Mouse (Mus musculus): ENCODE results near the gene Vcan.
"Not testable (repeated sequence)": the region's sequence is repeated elsewhere in the genome, so short reads cannot be mapped to it uniquely, and the experiment has no call there.

Gene Vcan

DNA sequence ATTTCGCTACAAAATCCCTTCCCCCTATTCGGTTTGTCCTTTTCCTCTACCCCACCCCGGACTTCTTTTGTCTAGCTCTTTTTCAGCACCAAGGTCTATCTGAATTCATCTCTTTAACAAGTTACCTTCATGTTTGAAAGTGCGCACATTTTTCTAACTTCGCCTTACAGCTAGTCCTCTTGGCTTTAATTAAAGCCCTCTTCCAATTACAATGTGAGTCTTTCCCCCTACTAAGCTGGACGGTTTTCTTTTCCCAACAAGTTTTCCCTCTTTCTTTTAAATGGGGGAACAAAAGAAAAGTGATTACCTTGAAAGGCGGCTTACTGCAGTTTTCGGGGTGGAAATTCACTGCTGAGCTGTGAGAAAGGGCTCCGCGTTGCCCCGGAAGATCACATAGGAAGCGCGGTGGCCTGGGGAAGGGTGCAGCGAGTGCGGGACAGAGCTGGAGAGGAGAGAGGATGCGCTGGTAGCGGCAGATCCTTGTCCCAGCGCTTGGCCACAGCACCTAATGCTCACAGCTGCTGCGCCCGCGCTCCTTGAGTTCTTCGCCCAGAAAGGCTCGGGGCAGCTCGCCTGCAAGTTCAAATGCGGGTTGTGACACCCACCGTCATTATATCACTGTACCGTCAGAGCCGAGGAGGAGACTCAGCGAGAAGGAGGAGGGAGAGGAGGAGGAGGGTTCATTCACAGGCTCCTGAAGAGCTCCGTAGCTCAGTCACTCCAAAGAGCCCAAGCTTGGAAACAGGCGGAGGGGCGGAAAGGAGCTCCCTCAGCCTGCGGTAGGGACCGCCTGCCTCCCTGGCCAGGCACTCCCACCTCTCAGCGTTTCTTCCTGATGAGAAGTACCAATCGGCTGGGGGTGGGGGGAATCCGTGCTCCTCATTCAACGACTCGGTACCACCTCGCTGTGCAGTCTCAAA, at the start of gene Vcan:
TSS of gene Vcan (minus strand) at position 744 of the 920 bp plus-strand sequence.
- no peak for DNase-seq (ENCODE audit: low spot score)

- no peak for DNase-seq (ENCODE audit: low spot score)
Measured at GRCm38 (mm10) chr13:89791475-89791874, 49.2 kb upstream of the Vcan start.

- DNase-seq (ENCODE audit: low spot score), result no peak
Measured at GRCm38 (mm10) chr13:89782886-89783285, 40.6 kb upstream of the Vcan start.

DNA sequence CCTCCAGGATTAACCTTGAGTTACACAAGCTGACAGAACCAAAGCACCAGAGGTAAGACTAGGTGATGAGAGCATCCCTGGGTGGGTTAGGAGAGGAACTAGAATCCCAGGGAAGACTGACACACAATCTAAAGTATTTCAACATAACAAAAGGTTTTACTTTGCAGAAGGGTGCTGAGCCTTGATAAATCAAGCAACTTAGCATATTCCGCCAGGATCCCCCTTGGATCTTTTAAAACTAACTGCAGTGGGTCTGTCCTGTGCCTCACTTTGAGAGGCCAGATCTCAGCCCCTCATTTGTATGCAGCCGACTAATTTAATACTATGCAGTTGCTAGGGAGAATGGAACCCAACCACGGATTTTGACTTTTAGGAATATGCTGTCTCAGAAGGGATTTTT, 38.0 kb upstream of the Vcan start:
- DNase-seq (ENCODE audit: low spot score), result no peak

GRCm38 (mm10) chr13:89779208-89779911, 37.1 kb upstream of the Vcan start:
- DNase-seq (ENCODE audit: low spot score), result peak; percentile 3

DNA sequence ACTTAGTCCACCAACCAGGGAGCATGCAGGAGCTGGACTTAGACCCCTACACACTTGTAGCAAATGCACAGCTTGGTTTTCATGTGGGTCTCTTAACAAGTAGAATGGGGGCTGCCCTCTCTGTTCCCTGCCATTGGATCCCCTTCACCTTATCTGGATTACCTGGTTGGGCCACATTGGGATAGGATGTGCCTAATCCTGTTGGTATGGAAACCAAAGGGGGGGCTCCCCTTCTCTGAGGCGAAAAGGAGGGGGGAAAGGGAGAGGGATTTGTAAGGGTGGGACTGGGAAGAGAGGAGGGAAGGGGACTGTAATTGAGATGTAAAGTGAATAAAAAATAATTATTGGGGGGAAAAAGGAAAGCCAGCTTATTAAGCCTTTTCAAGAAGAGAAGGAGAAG, 35.5 kb upstream of the Vcan start:
- no peak for DNase-seq (ENCODE audit: low spot score)

- DNase-seq (ENCODE audit: low spot score), result no peak
Measured at GRCm38 (mm10) chr13:89777146-89777545, 34.8 kb upstream of the Vcan start.

- no peak for DNase-seq (ENCODE audit: low spot score)
Measured at GRCm38 (mm10) chr13:89766551-89766950, 24.2 kb upstream of the Vcan start.

GRCm38 (mm10) chr13:89765966-89766365, 23.7 kb upstream of the Vcan start:
- DNase-seq (ENCODE audit: low spot score), result no peak

- no peak for DNase-seq (ENCODE audit: low spot score)
Measured at GRCm38 (mm10) chr13:89762339-89762738, 20.0 kb upstream of the Vcan start.

- DNase-seq (ENCODE audit: low spot score), result no peak
Measured at GRCm38 (mm10) chr13:89756347-89756746, 14.0 kb upstream of the Vcan start.

GRCm38 (mm10) chr13:89750562-89750961, 8.3 kb upstream of the Vcan start:
- not testable (repeated sequence) for DNase-seq (ENCODE audit: low spot score)

GRCm38 (mm10) chr13:89743201-89743600, 892 bp upstream of the Vcan start:
- no peak for DNase-seq (ENCODE audit: low spot score)

DNA sequence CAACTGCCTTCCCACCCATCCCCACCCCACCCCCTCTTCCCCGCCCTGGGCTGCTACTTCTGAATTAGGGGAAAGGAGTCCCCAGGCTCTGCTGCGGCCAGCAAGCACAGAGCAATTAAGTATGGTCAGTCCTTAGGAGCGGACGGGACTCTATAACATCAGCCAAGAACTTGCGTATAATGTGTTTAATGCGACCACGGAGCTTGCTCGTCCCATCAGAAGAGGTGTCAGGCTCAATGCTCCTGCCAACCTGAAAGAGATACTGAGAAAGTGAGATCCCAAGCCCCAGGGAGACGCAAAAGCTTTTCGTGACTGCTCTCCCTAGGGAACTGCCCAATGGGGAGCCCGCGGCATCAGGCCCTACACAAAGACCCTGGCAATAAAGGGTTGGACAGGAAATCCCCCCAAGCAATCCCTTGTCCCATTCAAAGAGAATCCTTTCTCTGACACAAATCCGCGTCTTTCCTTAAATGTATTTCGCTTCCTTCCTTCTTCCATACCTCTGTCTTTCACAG, 434 bp upstream of the Vcan start:
- no peak for DNase-seq (ENCODE audit: low spot score)

DNA sequence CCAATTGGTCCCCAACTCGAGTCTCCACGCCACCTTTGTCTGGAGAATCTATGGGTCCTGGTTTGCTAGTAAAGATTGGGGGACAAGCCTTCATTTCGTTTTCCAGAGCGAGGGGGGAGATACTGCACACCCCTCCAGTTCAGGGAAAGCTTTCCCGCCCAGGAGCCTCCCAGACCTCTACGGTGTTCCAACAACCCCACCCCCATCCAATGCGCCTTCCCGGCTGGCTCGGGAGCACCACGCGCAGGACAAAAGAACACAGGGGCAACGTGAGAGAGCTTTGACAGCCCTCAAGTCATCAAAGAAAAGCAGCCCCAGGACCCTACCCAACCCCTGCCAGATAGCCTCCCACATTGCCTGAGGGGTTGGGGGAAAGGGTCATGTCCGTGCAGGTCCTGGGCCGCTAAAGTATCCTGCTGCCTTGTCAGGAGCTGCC, 1.2 kb downstream of the Vcan start:
- no peak for DNase-seq (ENCODE audit: low spot score)

- peak; percentile 54 for DNase-seq (ENCODE audit: low spot score)
Measured at GRCm38 (mm10) chr13:89740243-89741115, 1.8 kb downstream of the Vcan start.

- no peak for DNase-seq (ENCODE audit: low spot score)
Measured at GRCm38 (mm10) chr13:89739696-89740242, 2.5 kb downstream of the Vcan start.

GRCm38 (mm10) chr13:89738776-89739695, 3.3 kb downstream of the Vcan start:
- DNase-seq (ENCODE audit: low spot score), result peak; percentile 22

DNA sequence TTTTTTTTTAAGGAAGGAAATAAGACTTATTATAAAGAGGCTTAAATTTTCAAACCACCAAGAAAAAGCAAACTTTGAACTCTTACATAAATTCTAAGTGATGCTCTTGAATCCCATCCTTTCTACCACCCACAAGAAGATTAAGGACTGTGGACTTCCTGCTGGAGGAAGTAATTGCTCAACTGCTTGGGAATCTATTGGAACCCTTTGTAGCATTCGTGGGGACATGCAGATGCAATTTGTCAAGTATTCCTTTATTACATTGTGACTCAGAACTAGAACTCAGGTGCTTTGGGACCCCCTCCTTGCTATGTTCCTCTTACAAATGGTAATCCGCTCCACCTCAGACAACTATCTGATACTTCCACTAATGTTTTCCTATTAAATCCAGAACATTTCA, 4.0 kb downstream of the Vcan start:
- no peak for DNase-seq (ENCODE audit: low spot score)

DNA sequence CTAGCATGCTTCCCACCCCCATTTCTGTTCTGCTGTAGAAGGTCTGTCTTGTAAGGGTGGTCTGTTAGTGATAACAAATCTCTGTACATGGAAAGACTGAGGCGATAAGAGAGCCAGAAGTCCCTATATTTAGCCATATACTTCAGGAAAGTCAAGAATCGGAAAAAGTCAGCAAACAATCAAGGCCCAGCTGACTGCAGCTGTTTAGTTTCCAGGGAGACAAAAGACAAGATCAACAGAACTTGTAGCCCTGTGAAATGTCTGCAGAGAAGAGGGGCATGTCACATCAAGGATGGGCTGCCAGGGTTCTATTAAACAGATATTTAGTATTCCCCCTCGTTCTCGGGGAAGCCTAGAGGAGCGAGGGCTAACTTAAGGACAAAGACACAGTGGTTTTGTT, 7.2 kb downstream of the Vcan start:
- DNase-seq (ENCODE audit: low spot score), result no peak

GRCm38 (mm10) chr13:89726492-89726891, 15.8 kb downstream of the Vcan start:
- DNase-seq (ENCODE audit: low spot score), result no peak
